Mouse (Mus musculus) kidney, embryonic 15.5 days (tissue): ENCODE results near the gene Btbd3. TPM values are rescaled to one million over a fixed set of nuclear protein-coding genes. Genes with fewer than 3 reads are reported as not detected.

Experiments used
- ATAC-seq: fragments of 200-750 bp; cut with Nextera tagmentation; replicated peaks from 2 replicates; pipeline ENCODE4 v1.8.0; 2017; ENCODE audit warnings: moderate TSS enrichment; ENCODE audit not compliant: low FRiP score
- H3K27ac ChIP-seq: fragments of 300-500 bp; sonication (generic); 2 replicates; pipeline ENCODE4 v1.5.1; 2015; ENCODE audit warnings: mild to moderate bottlenecking, inconsistent platforms
- H3K27me3 ChIP-seq: fragments of 300-500 bp; sonication (generic); 2 replicates; pipeline ENCODE4 v1.6.1; 2015; ENCODE audit warnings: inconsistent platforms
- H3K36me3 ChIP-seq: fragments of 300-500 bp; sonication (generic); 2 replicates; pipeline ENCODE4 v1.6.1; 2015; ENCODE audit warnings: inconsistent platforms
- H3K4me1 ChIP-seq: fragments of 300-500 bp; sonication (generic); 2 replicates; pipeline ENCODE4 v1.6.1; 2015; ENCODE audit warnings: inconsistent platforms
- H3K4me2 ChIP-seq: fragments of 300-500 bp; sonication (generic); 2 replicates; pipeline ENCODE4 v1.6.1; 2015; ENCODE audit warnings: moderate library complexity, mild to moderate bottlenecking, inconsistent platforms
- H3K4me3 ChIP-seq: fragments of 300-500 bp; sonication (generic); replicated peaks from 2 replicates; pipeline ENCODE4 v1.5.1; 2015; ENCODE audit warnings: mild to moderate bottlenecking, inconsistent platforms
- H3K9ac ChIP-seq: fragments of 300-500 bp; sonication (generic); 2 replicates; pipeline ENCODE4 v1.6.1; 2015; ENCODE audit warnings: mild to moderate bottlenecking, inconsistent platforms
- H3K9me3 ChIP-seq: fragments of 300-500 bp; sonication (generic); replicated peaks from 2 replicates; pipeline ENCODE4 v1.6.1; 2016; ENCODE audit warnings: inconsistent platforms
- WGBS: fragments of 180-500 bp; shearing (Covaris S2); methylation state at CpG from one replicate; pipeline ENCODE4 v1.1.7; 2015; ENCODE audit warnings: mixed read lengths; 5-methylcytosine and 5-hydroxymethylcytosine counted together
- polyA plus RNA-seq: library from polyadenylated mRNA; unstranded; fragments of >200 nt; fragmentation: Nextera tagmentation; extraction: Ambion mirVana; gene quantifications from 2 replicates; pipeline ENCODE4 v1.2.1, GENCODE M21; 2015

Btbd3 gene
- polyA plus RNA-seq, 1 experiment from 2014 or later = 17.4 TPM

DNA sequence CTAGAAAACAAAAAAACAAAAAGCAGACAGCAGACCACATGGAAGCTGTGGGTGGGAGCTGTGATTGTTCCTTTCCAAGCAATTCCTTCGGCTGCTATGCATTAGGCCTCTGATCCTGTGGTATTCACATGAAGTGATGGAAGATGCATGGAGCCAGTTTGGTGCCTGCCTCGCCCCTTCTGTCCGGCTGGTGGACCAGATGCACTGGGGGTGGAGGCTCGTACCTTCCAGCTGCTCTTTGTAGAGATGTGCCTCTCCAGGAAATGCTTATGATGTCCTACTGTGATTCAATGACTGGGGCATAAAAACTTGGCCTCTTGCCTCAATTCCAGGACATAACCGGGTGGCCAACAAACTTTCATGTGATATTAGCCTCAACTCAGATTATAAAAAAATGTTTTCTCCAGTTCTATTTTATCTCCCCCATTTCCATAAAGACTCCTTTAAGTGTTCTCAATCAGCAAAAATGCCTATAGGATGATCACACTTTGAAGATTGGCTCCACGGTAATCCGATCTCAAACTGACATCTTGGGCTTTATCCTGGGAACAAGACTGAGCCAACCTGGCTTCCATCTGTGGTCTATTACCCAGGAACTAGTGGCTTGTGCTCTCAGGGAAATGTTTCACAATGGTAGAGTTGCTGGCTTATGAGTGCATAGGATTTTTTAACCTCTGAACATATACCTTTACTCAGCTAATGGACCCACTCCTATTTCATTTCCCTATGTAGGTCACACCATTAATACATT lies 331.6 kb downstream of the Btbd3 start:
- Histone ChIP-seq H3K4me3 (no peak overlapping the region), H3K4me2 (no peak overlapping the region), H3K36me3 (no peaks in the 10 kb centered on the region), H3K9me3 (no peaks in the 10 kb centered on the region), H3K27ac (no peak overlapping the region), H3K4me1 (no peaks in the 10 kb centered on the region), H3K9ac (no peak overlapping the region), H3K27me3 (no peaks in the 10 kb centered on the region)
- 82% methylated on average over 7 of the region's 7 CpGs for WGBS
- ATAC-seq = no peak

- no peaks in the 10 kb centered on the region for H3K4me1 ChIP-seq
- no peak overlapping the region for H3K4me3 ChIP-seq
- no peaks in the 10 kb centered on the region for H3K36me3 ChIP-seq
- ATAC-seq = no peak
- no peak overlapping the region for H3K27ac ChIP-seq
- H3K9ac ChIP-seq = no peak overlapping the region
- no peaks in the 10 kb centered on the region for H3K9me3 ChIP-seq
- no peak overlapping the region for H3K4me2 ChIP-seq
- no peaks in the 10 kb centered on the region for H3K27me3 ChIP-seq
- WGBS = 89% methylated on average over 3 of the region's 3 CpGs
Observed at GRCm38 (mm10) chr2:138589105-138589504, 332.7 kb downstream of the Btbd3 start.

GRCm38 (mm10) chr2:138590307-138590706 lies 333.9 kb downstream of the Btbd3 start:
- Histone ChIP-seq H3K9me3 (no peaks in the 10 kb centered on the region), H3K36me3 (no peaks in the 10 kb centered on the region), H3K27me3 (no peaks in the 10 kb centered on the region), H3K4me1 (no peaks in the 10 kb centered on the region), H3K9ac (no peak overlapping the region), H3K4me3 (no peak overlapping the region), H3K4me2 (no peak overlapping the region), H3K27ac (no peak overlapping the region)
- ATAC-seq = no peak
- 71% methylated on average over 1 of the region's 1 CpGs for WGBS

DNA sequence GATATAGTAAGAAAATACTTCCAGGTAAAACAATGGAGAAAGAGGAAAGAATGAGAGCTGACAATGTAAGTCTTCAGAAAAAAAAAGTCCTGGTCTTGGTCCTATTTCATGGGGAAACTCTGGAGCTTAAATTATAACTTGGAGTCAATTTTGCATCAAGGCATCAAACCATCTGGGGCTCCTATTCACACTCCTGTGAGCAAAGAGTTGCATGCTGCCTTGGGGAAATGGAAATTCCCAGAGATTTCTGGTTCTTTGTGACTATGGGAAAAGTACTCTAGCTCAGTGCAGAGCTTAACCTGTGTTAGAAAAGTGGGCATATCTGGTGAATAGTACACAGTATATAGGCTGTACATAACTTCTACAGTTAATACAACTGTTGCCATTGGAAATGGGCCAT lies 356.0 kb downstream of the Btbd3 start:
- H3K4me3 ChIP-seq = no peak overlapping the region
- H3K27me3 ChIP-seq = no peaks in the 10 kb centered on the region
- H3K27ac ChIP-seq = no peak overlapping the region
- no peak for ATAC-seq
- H3K4me2 ChIP-seq = no peak overlapping the region
- no peaks in the 10 kb centered on the region for H3K9me3 ChIP-seq
- H3K9ac ChIP-seq = no peak overlapping the region
- H3K4me1 ChIP-seq = no peaks in the 10 kb centered on the region
- no peaks in the 10 kb centered on the region for H3K36me3 ChIP-seq

GRCm38 (mm10) chr2:138617501-138617900 lies 361.1 kb downstream of the Btbd3 start:
- H3K4me2 ChIP-seq = no peak overlapping the region
- H3K36me3 ChIP-seq = no peaks in the 10 kb centered on the region
- no peaks in the 10 kb centered on the region for H3K4me1 ChIP-seq
- no peak overlapping the region for H3K4me3 ChIP-seq
- H3K27ac ChIP-seq = no peak overlapping the region
- ATAC-seq = no peak
- H3K9ac ChIP-seq = no peak overlapping the region
- H3K9me3 ChIP-seq = no peaks in the 10 kb centered on the region
- H3K27me3 ChIP-seq = no peaks in the 10 kb centered on the region
- WGBS = 94% methylated on average over 5 of the region's 5 CpGs
